Mouse (Mus musculus): ENCODE measurements around the gene Sfxn3. TPM values are rescaled to one million over a fixed set of nuclear protein-coding genes. Genes with fewer than 3 reads are reported as not detected.

Gene Sfxn3
- polyA plus RNA-seq, 1 experiment from 2014 or later, result 3.5 TPM

GRCm38 (mm10) chr19:45081279-45081678 is 34.0 kb downstream of the Sfxn3 start:
- Histone ChIP-seq H3K27me3 (ENCODE audit: control insufficient read depth, insufficient read depth, low read depth, low read length) (peaks cover 80% of the 10 kb centered on the region), H3K4me2 (ENCODE audit: low read depth, low read length) (no peak overlapping the region), H3K9ac (ENCODE audit: low read depth, low read length) (no peak overlapping the region), H3K27ac (ENCODE audit: low read length) (no peak overlapping the region), H3K9me3 (replicated peaks; ENCODE audit: control insufficient read depth, low read length) (no peaks in the 10 kb centered on the region), H3K36me3 (ENCODE audit: control insufficient read depth, insufficient read depth) (no peaks in the 10 kb centered on the region), H3K4me3 (ENCODE audit: low read depth, low read length) (no peak overlapping the region), H3K4me1 (ENCODE audit: control insufficient read depth, low read depth, low read length) (peaks cover 20% of the 10 kb centered on the region)
- WGBS (ENCODE audit: insufficient replicate concordance), result under 1% methylated on average over 5 of the region's 5 CpGs
- ATAC-seq (ENCODE audit: low read depth), result no peak

DNA sequence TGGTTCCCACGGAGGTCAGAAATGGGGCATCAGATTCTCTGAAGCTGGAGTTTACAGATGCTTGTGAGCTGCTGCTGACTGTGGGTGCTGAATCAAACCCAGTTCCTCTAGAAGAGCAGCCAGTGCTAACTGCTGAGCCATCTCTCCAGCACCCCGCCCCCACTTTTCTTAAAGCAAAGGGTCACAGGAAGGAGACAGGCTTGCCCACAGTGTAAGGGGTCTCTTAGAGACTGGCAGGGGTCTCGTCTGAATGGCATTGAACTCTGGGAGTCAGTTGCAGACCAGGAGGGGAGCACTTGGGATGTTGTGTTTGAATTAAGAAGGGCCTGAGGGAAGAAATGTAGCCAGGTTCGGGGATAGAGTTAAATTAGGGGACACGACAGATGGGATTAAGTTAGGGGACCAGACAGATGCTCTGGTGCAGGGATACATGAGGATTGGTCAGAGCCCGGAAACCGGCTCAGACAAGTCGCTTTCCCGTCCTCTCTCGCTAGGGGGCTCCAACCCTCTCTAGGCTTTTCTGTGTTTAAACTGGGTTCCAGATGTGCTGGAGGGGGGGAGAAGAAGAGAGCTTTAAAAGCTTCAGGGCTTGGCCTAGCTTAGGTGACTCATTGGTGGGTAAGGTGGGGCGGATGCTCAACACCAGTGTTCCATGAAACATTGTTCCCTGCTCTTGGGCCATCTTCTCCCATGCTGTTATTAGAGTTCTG is 34.7 kb downstream of the Sfxn3 start:
- peaks cover 13% of the 10 kb centered on the region for H3K4me1 ChIP-seq (ENCODE audit: control insufficient read depth, low read depth, low read length)
- no peaks in the 10 kb centered on the region for H3K36me3 ChIP-seq (ENCODE audit: control insufficient read depth, insufficient read depth)
- 11% methylated on average over 11 of the region's 11 CpGs for WGBS (ENCODE audit: insufficient replicate concordance)
- no peak for ATAC-seq (ENCODE audit: low read depth)
- H3K4me2 ChIP-seq (ENCODE audit: low read depth, low read length), result no peak overlapping the region
- H3K9ac ChIP-seq (ENCODE audit: low read depth, low read length), result no peak overlapping the region
- peaks cover 73% of the 10 kb centered on the region for H3K27me3 ChIP-seq (ENCODE audit: control insufficient read depth, insufficient read depth, low read depth, low read length)
- no peak overlapping the region for H3K27ac ChIP-seq (ENCODE audit: low read length)
- H3K9me3 ChIP-seq (replicated peaks; ENCODE audit: control insufficient read depth, low read length), result no peaks in the 10 kb centered on the region
- H3K4me3 ChIP-seq (ENCODE audit: low read depth, low read length), result no peak overlapping the region

DNA sequence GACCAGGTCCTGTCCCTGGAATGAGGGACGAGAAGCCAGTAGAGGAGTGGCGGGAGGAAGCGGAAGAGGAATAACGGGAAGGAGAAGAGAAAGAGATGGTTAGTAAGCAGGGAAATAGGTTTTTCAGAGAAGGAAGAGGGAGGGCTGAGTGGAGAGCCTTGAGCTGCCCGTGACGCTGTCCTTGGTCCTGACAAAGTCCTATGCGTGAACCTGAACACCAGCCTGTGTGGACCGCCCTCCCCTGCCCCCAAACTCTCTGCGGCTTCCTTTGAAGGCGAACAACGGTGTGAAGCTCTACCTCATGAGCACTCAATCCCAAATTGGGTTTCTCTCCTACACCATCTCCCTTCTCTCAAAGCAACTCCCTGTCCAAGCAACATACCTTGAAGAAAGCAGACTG is 50.6 kb downstream of the Sfxn3 start:
- no peak overlapping the region for H3K27ac ChIP-seq (ENCODE audit: low read length)
- peaks cover 1% of the 10 kb centered on the region for H3K27me3 ChIP-seq (ENCODE audit: control insufficient read depth, insufficient read depth, low read depth, low read length)
- H3K36me3 ChIP-seq (ENCODE audit: control insufficient read depth, insufficient read depth), result no peaks in the 10 kb centered on the region
- WGBS (ENCODE audit: insufficient replicate concordance), result 13% methylated on average over 11 of the region's 11 CpGs
- no peak for ATAC-seq (ENCODE audit: low read depth)
- H3K4me1 ChIP-seq (ENCODE audit: control insufficient read depth, low read depth, low read length), result no peaks in the 10 kb centered on the region
- no peaks in the 10 kb centered on the region for H3K9me3 ChIP-seq (replicated peaks; ENCODE audit: control insufficient read depth, low read length)
- H3K4me2 ChIP-seq (ENCODE audit: low read depth, low read length), result no peak overlapping the region
- H3K4me3 ChIP-seq (ENCODE audit: low read depth, low read length), result no peak overlapping the region
- no peak overlapping the region for H3K9ac ChIP-seq (ENCODE audit: low read depth, low read length)

GRCm38 (mm10) chr19:45100486-45101270 is 53.4 kb downstream of the Sfxn3 start:
- Histone ChIP-seq H3K4me2 (ENCODE audit: low read depth, low read length) (no peak overlapping the region), H3K4me3 (ENCODE audit: low read depth, low read length) (no peak overlapping the region), H3K36me3 (ENCODE audit: control insufficient read depth, insufficient read depth) (no peaks in the 10 kb centered on the region), H3K9me3 (replicated peaks; ENCODE audit: control insufficient read depth, low read length) (no peaks in the 10 kb centered on the region), H3K4me1 (ENCODE audit: control insufficient read depth, low read depth, low read length) (no peaks in the 10 kb centered on the region), H3K27ac (ENCODE audit: low read length) (no peak overlapping the region), H3K27me3 (ENCODE audit: control insufficient read depth, insufficient read depth, low read depth, low read length) (peaks cover 17% of the 10 kb centered on the region), H3K9ac (ENCODE audit: low read depth, low read length) (no peak overlapping the region)
- WGBS (ENCODE audit: insufficient replicate concordance), result 50% methylated on average over 8 of the region's 8 CpGs
- ATAC-seq (ENCODE audit: low read depth), result no peak

GRCm38 (mm10) chr19:45105591-45105990 is 58.3 kb downstream of the Sfxn3 start:
- H3K36me3 ChIP-seq (ENCODE audit: control insufficient read depth, insufficient read depth), result no peaks in the 10 kb centered on the region
- no peaks in the 10 kb centered on the region for H3K9me3 ChIP-seq (replicated peaks; ENCODE audit: control insufficient read depth, low read length)
- 4% methylated on average over 1 of the region's 1 CpGs for WGBS (ENCODE audit: insufficient replicate concordance)
- H3K4me3 ChIP-seq (ENCODE audit: low read depth, low read length), result no peak overlapping the region
- no peak overlapping the region for H3K27ac ChIP-seq (ENCODE audit: low read length)
- no peak for ATAC-seq (ENCODE audit: low read depth)
- H3K27me3 ChIP-seq (ENCODE audit: control insufficient read depth, insufficient read depth, low read depth, low read length), result peaks cover 17% of the 10 kb centered on the region
- no peak overlapping the region for H3K9ac ChIP-seq (ENCODE audit: low read depth, low read length)
- H3K4me2 ChIP-seq (ENCODE audit: low read depth, low read length), result no peak overlapping the region
- no peaks in the 10 kb centered on the region for H3K4me1 ChIP-seq (ENCODE audit: control insufficient read depth, low read depth, low read length)

Other genes with a start within 250 kb of the Sfxn3 start
- gene Slf2, start 116.4 kb upstream of the Sfxn3 start, polyA plus RNA-seq (2015; fragmentation: Nextera tagmentation; extraction: Ambion mirVana), result 11.9 and 12.2 TPM in 2 replicates
- gene Sema4g, start 58.4 kb upstream of the Sfxn3 start, polyA plus RNA-seq (2015; fragmentation: Nextera tagmentation; extraction: Ambion mirVana), result 5.4 and 8.0 TPM in 2 replicates
- 12.0 and 13.4 TPM in 2 replicates for gene Twnk, start 41.8 kb upstream of the Sfxn3 start, polyA plus RNA-seq (2015; fragmentation: Nextera tagmentation; extraction: Ambion mirVana)
- gene Mrpl43, start 41.1 kb upstream of the Sfxn3 start, polyA plus RNA-seq (2015; fragmentation: Nextera tagmentation; extraction: Ambion mirVana), result 27.0 and 29.0 TPM in 2 replicates
- gene Lzts2, start 33.1 kb upstream of the Sfxn3 start, polyA plus RNA-seq (2015; fragmentation: Nextera tagmentation; extraction: Ambion mirVana), result 4.6 and 4.7 TPM in 2 replicates
- not detected in 2 replicates for gene Pdzd7, start 1.8 kb upstream of the Sfxn3 start, polyA plus RNA-seq (2015; fragmentation: Nextera tagmentation; extraction: Ambion mirVana)
- 0.18 and 0.35 TPM in 2 replicates for gene Kazald1, start 27.7 kb downstream of the Sfxn3 start, polyA plus RNA-seq (2015; fragmentation: Nextera tagmentation; extraction: Ambion mirVana)
- 0.07 TPM in 1 of 2 replicates, not detected in the other for gene Tlx1, start 103.2 kb downstream of the Sfxn3 start, polyA plus RNA-seq (2015; fragmentation: Nextera tagmentation; extraction: Ambion mirVana)
- not detected in 2 replicates for gene Lbx1, start 188.3 kb downstream of the Sfxn3 start, polyA plus RNA-seq (2015; fragmentation: Nextera tagmentation; extraction: Ambion mirVana)